Mouse (Mus musculus): ENCODE data around the gene Kif5c.

GRCm38 (mm10) chr2:49661872-49662271, 42.8 kb downstream of the Kif5c start:
- TF ChIP-seq GATA1 (IDR thresholded peaks at IDR 0.05; ENCODE audit: low read length) (no peak), TAL1 (IDR thresholded peaks at IDR 0.05; ENCODE audit: low read length) (no peak)

All from erythroblast, embryonic 14.5 days (primary cell).